Mouse (Mus musculus) brain, embryonic 14.5 days (tissue): ENCODE results near the gene Trim7.
A peak's percentile ranks its signal among the peaks of the same experiment; 100 is the strongest.

Source experiments
- CTCF ChIP-seq: fragments of 200-500 bp; IDR thresholded peaks from 2 replicates; pipeline ENCODE4 v1.5.1; 2012; ENCODE audit warnings: inconsistent platforms, mild to moderate bottlenecking, moderate library complexity, borderline replicate concordance; ENCODE audit not compliant: insufficient read depth, insufficient read length; ENCODE audit errors: extremely low read depth
- POLR2A ChIP-seq: fragments of 200-500 bp; IDR thresholded peaks from 2 replicates; pipeline ENCODE4 v1.6.1; 2012; ENCODE audit warnings: mild to moderate bottlenecking, inconsistent platforms, borderline replicate concordance; ENCODE audit not compliant: poor library complexity, insufficient read depth, insufficient read length, severe bottlenecking; ENCODE audit errors: extremely low read depth

DNA sequence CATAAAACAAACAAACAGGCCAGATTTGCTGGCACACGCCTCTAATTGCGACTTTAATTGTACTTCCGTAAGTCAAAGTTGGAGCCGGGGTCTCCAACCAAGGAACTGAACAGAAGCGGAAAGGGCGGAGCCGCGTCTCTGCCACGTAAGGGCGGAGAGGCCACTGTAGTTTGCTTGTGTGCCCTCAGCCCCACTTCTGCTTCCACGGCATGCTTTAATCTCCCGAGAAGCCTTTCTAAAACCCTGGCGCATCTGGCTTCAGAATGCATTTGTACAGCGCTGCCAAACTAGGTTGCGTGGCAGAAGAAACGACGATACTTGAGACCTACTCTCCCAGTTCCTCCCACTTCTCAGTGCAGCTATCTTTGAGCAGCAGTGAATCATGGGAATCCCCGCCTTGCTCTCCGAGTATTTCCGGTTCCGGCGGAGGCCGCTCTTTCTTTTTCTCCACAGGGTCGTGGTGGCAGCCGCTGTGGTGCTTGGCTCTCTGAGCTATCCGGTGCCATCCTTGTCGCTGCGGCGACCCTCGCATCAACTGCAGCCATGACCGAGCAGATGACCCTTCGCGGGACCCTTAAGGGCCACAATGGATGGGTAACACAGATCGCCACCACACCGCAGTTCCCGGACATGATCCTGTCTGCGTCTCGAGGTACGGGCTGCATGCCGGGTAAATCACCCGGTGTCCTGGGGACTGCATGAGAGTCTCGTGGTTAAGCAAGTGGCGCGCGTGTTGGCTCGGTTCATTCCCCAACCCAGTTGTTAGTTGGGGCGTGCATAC, 25.8 kb upstream of the Trim7 start, which contains the start of gene Rack1:
- no peak for TF ChIP-seq CTCF
- peak; percentile 60; the same call in 1 of the 2 replicates for TF ChIP-seq POLR2A
